Mouse (Mus musculus): ENCODE results near the gene Frmpd3. TPM values are rescaled to one million over a fixed set of nuclear protein-coding genes. Genes with fewer than 3 reads are reported as not detected.

Frmpd3 gene
- polyA plus RNA-seq, 1 experiment from 2014 or later: 0.37 TPM

- H3K4me3 ChIP-seq: no peak overlapping the region
- no peak overlapping the region for H3K27ac ChIP-seq (replicated peaks)
- no peak for DNase-seq (ENCODE audit: low spot score)
- H3K4me1 ChIP-seq: no peaks in the 10 kb centered on the region
- H3K9me3 ChIP-seq: no peaks in the 10 kb centered on the region
- H3K36me3 ChIP-seq (replicated peaks): no peaks in the 10 kb centered on the region
- WGBS: 93% methylated on average over 4 of the region's 4 CpGs
- H3K27me3 ChIP-seq (replicated peaks; ENCODE audit: low read depth, poor library complexity, severe bottlenecking): peaks cover 84% of the 10 kb centered on the region
Observed at GRCm38 (mm10) chrX:140418467-140418866, 76.4 kb downstream of the Frmpd3 start.

- WGBS: 82% methylated on average over 4 of the region's 4 CpGs
- H3K9me3 ChIP-seq: no peaks in the 10 kb centered on the region
- peaks cover 52% of the 10 kb centered on the region for H3K27me3 ChIP-seq (replicated peaks; ENCODE audit: low read depth, poor library complexity, severe bottlenecking)
- no peaks in the 10 kb centered on the region for H3K4me1 ChIP-seq
- DNase-seq (ENCODE audit: low spot score): no peak
- H3K27ac ChIP-seq (replicated peaks): no peak overlapping the region
- H3K36me3 ChIP-seq (replicated peaks): no peaks in the 10 kb centered on the region
- H3K4me3 ChIP-seq: no peak overlapping the region
Observed at GRCm38 (mm10) chrX:140427124-140427523, 85.1 kb downstream of the Frmpd3 start.

- H3K4me3 ChIP-seq: no peak overlapping the region
- H3K27me3 ChIP-seq (replicated peaks; ENCODE audit: low read depth, poor library complexity, severe bottlenecking): peaks cover 59% of the 10 kb centered on the region
- H3K27ac ChIP-seq (replicated peaks): no peak overlapping the region
- H3K36me3 ChIP-seq (replicated peaks): no peaks in the 10 kb centered on the region
- WGBS: 59% methylated on average over 8 of the region's 8 CpGs
- H3K4me1 ChIP-seq: no peaks in the 10 kb centered on the region
- DNase-seq (ENCODE audit: low spot score): no peak
- no peaks in the 10 kb centered on the region for H3K9me3 ChIP-seq
Observed at GRCm38 (mm10) chrX:140428252-140428651, 86.2 kb downstream of the Frmpd3 start.

GRCm38 (mm10) chrX:140429985-140430384 lies 87.9 kb downstream of the Frmpd3 start:
- DNase-seq (ENCODE audit: low spot score): no peak
- WGBS: 86% methylated on average over 5 of the region's 5 CpGs
- H3K9me3 ChIP-seq: no peaks in the 10 kb centered on the region
- H3K27ac ChIP-seq (replicated peaks): no peak overlapping the region
- no peak overlapping the region for H3K4me3 ChIP-seq
- no peaks in the 10 kb centered on the region for H3K36me3 ChIP-seq (replicated peaks)
- no peaks in the 10 kb centered on the region for H3K4me1 ChIP-seq
- H3K27me3 ChIP-seq (replicated peaks; ENCODE audit: low read depth, poor library complexity, severe bottlenecking): peaks cover 69% of the 10 kb centered on the region

- Histone ChIP-seq H3K36me3 (replicated peaks) (no peaks in the 10 kb centered on the region), H3K27me3 (replicated peaks; ENCODE audit: low read depth, poor library complexity, severe bottlenecking) (peaks cover 71% of the 10 kb centered on the region), H3K4me3 (no peak overlapping the region), H3K27ac (replicated peaks) (no peak overlapping the region), H3K4me1 (no peaks in the 10 kb centered on the region), H3K9me3 (no peaks in the 10 kb centered on the region)
- no peak for DNase-seq (ENCODE audit: low spot score)
- WGBS: 86% methylated on average over 12 of the region's 12 CpGs
Observed at GRCm38 (mm10) chrX:140430506-140430905, 88.4 kb downstream of the Frmpd3 start.

DNA sequence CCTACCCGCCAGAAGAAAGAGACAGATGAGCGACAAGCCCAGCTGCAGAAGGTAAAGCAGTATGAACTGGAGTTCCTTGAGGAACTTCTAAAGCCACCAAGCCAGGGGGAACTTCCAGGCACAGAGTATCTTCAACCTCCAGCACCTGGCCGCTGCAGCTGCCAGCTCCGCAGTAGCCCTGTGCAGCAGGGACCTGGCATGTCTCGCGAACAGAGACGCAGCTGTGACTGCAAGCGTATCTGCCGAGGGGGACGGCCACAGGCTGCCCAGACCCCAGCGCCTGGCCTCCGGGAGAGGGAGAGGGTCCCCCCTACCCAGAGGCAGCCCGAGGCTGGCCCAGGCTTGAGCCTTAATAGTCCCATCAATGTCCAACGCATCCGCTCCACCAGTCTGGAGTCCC lies 89.9 kb downstream of the Frmpd3 start:
- H3K27me3 ChIP-seq (replicated peaks; ENCODE audit: low read depth, poor library complexity, severe bottlenecking): peaks cover 79% of the 10 kb centered on the region
- WGBS: 92% methylated on average over 15 of the region's 15 CpGs

GRCm38 (mm10) chrX:140432786-140433185 lies 90.7 kb downstream of the Frmpd3 start:
- no peak for DNase-seq (ENCODE audit: low spot score)

More for the DNA sequence above, 89.9 kb downstream of the Frmpd3 start:
- no peaks in the 10 kb centered on the region for H3K9me3 ChIP-seq
- H3K4me3 ChIP-seq: no peak overlapping the region
- H3K27ac ChIP-seq (replicated peaks): no peak overlapping the region
- no peaks in the 10 kb centered on the region for H3K36me3 ChIP-seq (replicated peaks)
- no peak for DNase-seq (ENCODE audit: low spot score)
- no peaks in the 10 kb centered on the region for H3K4me1 ChIP-seq

GRCm38 (mm10) chrX:140437906-140438305 lies 95.8 kb downstream of the Frmpd3 start:
- DNase-seq (ENCODE audit: low spot score): no peak
- Histone ChIP-seq H3K27me3 (replicated peaks; ENCODE audit: low read depth, poor library complexity, severe bottlenecking) (peaks cover 89% of the 10 kb centered on the region), H3K9me3 (no peaks in the 10 kb centered on the region), H3K4me1 (no peaks in the 10 kb centered on the region), H3K4me3 (no peak overlapping the region), H3K27ac (replicated peaks) (no peak overlapping the region), H3K36me3 (replicated peaks) (no peaks in the 10 kb centered on the region)

More at GRCm38 (mm10) chrX:140432786-140433185, 90.7 kb downstream of the Frmpd3 start:
- H3K27ac ChIP-seq (replicated peaks): no peak overlapping the region
- WGBS: 95% methylated on average over 11 of the region's 11 CpGs
- H3K4me3 ChIP-seq: no peak overlapping the region
- peaks cover 79% of the 10 kb centered on the region for H3K27me3 ChIP-seq (replicated peaks; ENCODE audit: low read depth, poor library complexity, severe bottlenecking)
- no peaks in the 10 kb centered on the region for H3K9me3 ChIP-seq
- H3K36me3 ChIP-seq (replicated peaks): no peaks in the 10 kb centered on the region
- no peaks in the 10 kb centered on the region for H3K4me1 ChIP-seq

DNA sequence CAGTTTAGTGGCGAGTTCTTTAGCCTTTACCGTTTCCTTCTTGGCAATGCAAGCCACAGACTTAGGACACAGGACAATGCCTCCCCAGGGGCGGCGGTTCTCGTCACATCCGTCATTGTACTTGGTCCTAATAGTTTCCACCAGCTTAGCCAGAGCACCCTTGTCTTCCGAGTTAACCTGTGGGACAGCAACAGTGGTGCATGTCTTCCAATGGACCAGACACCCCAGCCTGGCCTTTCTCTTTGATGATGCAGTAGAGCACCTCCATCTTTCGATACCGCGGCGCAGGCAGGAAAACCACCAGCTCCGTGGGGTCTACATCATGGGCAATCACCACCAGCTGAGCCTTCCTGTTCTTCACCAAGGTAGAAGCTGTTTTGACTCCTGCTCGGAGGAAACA lies 103.5 kb downstream of the Frmpd3 start:
- Histone ChIP-seq H3K9me3 (no peaks in the 10 kb centered on the region), H3K4me3 (no peak overlapping the region), H3K36me3 (replicated peaks) (no peaks in the 10 kb centered on the region), H3K4me1 (no peaks in the 10 kb centered on the region), H3K27ac (replicated peaks) (no peak overlapping the region), H3K27me3 (replicated peaks; ENCODE audit: low read depth, poor library complexity, severe bottlenecking) (peaks cover 73% of the 10 kb centered on the region)
- DNase-seq (ENCODE audit: low spot score): no peak
- 76% methylated on average over 13 of the region's 13 CpGs for WGBS

GRCm38 (mm10) chrX:140450071-140450470 lies 108.0 kb downstream of the Frmpd3 start:
- Histone ChIP-seq H3K9me3 (no peaks in the 10 kb centered on the region), H3K27me3 (replicated peaks; ENCODE audit: low read depth, poor library complexity, severe bottlenecking) (peaks cover 71% of the 10 kb centered on the region), H3K27ac (replicated peaks) (no peak overlapping the region), H3K4me3 (no peak overlapping the region), H3K4me1 (no peaks in the 10 kb centered on the region), H3K36me3 (replicated peaks) (no peaks in the 10 kb centered on the region)
- 84% methylated on average over 3 of the region's 3 CpGs for WGBS
- DNase-seq (ENCODE audit: low spot score): no peak

DNA sequence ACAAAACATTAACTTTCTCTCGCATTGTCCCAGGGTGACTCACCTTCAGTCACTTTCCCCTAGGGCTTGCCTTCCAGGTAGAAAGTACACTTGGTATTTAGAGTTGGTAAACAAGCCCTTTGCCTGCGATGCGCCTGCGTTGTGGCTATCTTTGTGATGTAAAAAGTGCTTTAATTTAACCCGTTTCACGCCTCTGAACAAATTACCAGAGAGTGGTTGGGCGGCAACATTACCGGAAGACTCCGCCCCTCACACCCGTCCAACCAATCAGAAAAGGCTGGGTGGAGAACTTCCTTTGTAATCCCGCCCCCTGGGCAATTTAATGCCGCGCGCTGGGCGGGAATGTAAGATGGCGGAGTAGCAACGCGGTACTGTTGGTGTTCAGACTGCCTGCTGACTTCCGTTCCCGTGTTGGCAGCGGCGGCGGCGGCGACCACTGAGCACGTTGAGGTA lies 114.2 kb downstream of the Frmpd3 start, which contains the start of gene Prps1:
Gene Prps1 (plus strand): TSS at position 335 of the 453 bp plus-strand sequence.
- Histone ChIP-seq H3K9me3 (no peaks in the 10 kb centered on the region), H3K36me3 (replicated peaks) (no peaks in the 10 kb centered on the region), H3K27me3 (replicated peaks; ENCODE audit: low read depth, poor library complexity, severe bottlenecking) (peaks cover 67% of the 10 kb centered on the region), H3K4me3 (peak within 1 kb of the TSS; percentile 68), H3K4me1 (no peaks in the 10 kb centered on the region), H3K27ac (replicated peaks) (peak within 1 kb of the TSS; percentile 84)
- WGBS: 20% methylated on average over 26 of the region's 26 CpGs
- peak; percentile 88 for DNase-seq (ENCODE audit: low spot score)

DNA sequence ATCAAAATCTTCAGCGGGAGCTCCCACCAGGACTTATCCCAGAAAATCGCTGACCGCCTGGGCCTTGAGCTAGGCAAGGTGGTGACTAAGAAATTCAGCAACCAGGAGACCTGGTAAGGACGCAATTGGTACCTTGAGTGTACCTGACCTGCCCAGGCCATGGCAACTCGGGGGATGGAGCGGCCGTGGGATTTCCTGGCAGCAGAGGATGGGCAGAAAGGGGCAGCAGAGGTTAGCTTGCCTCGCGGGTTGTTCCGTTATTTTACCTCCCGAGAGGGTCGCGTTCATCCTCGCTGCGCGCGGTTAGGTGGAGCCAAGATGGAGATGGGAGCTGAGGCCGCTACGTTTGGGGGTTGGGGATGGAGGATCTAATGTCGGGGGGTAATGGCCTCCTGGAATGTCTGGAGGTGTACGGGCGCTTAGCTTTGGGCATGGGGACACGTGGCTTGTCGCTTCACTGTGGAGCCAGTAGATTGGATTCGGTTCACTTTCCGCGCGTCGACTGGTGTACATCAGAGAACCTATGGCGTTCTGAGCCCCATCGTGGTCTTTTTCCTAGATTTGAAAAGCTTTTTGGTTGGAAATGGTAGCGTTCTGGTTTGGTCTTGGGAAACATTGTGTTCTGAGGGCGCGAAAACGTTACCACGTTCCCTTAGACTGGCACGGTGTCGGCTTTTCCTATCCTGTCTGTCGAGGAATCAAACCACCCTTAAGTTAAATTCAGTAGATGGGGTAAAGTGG lies 114.9 kb downstream of the Frmpd3 start:
- Histone ChIP-seq H3K27me3 (replicated peaks; ENCODE audit: low read depth, poor library complexity, severe bottlenecking) (peaks cover 62% of the 10 kb centered on the region), H3K9me3 (no peaks in the 10 kb centered on the region), H3K4me3 (peak overlapping the region; percentile 68), H3K36me3 (replicated peaks) (no peaks in the 10 kb centered on the region), H3K4me1 (no peaks in the 10 kb centered on the region), H3K27ac (replicated peaks) (peak overlapping the region; percentile 84)
- peak; percentile 49 for DNase-seq (ENCODE audit: low spot score)
- 12% methylated on average over 39 of the region's 39 CpGs for WGBS

DNA sequence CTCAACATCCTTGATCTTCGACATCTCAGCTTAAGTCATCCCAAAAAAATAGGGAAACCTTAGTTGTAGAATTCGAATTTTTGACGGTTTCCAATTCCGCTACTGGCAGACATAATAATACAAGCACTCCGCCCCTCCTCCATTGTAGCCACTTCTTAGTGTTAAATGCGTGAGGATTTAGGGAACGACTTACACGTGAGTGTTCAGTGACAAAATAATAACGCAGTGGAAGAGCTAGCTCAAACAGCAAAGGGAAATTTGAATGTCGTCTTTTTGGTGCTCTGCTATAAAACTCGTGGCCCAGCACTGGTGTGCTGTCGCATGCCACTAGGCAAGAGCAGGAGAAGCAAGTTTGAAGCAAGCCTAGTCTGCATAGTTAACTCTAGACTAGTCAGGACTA lies 115.4 kb downstream of the Frmpd3 start:
- H3K27me3 ChIP-seq (replicated peaks; ENCODE audit: low read depth, poor library complexity, severe bottlenecking): peaks cover 62% of the 10 kb centered on the region

More for the DNA sequence above, 115.4 kb downstream of the Frmpd3 start:
- DNase-seq (ENCODE audit: low spot score): no peak
- no peaks in the 10 kb centered on the region for H3K36me3 ChIP-seq (replicated peaks)
- 24% methylated on average over 12 of the region's 12 CpGs for WGBS
- H3K4me1 ChIP-seq: no peaks in the 10 kb centered on the region
- peak overlapping the region; percentile 68 for H3K4me3 ChIP-seq
- peak overlapping the region; percentile 84; the same call in 1 of the 2 replicates for H3K27ac ChIP-seq (replicated peaks)
- H3K9me3 ChIP-seq: no peaks in the 10 kb centered on the region

Data from embryonic facial prominence, embryonic 10.5 days (tissue).